Comparison of ENCODE assay signal across 12 mouse cellular contexts in the genomic region with DNA sequence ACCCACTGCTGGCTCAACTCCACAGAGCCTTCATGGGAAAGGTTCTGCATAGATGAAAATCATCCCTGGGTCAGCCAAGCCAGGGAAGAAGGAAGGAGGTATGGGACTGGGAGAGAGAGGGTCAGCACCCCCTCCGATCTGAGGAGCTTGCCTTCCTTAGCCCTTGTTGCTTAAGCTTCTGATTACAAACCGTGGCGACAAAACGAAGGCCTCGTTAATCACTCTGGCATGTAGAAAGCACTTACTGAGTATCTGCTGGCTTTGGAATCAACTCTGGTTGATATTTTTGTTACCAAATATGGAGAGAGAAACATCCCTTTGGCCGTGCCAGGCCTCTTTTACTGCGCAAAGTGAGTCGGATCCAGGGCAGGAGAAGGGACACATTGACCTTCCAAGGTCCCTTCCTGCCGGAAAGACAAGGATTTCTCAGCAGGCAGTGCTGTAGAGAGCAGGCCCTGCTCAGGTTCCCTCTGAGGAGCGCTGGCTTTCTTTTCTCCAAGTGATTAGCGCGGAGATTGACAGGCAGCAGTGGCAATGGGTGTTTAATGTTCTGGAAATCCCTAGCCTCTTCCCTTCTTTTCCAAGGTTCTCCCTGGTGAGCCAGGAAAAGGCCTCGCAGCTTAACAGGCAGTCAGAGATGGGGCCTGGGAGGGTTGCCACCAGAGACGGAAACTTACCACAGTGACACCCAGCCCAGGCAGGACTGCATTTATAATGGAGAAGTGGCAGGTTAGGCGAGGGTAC. TPM values are rescaled to one million over a fixed set of nuclear protein-coding genes. Genes with fewer than 3 reads are reported as not detected.
DNase-seq lines count a peak whose midpoint lies in the region; ATAC-seq and TF ChIP-seq lines count a peak whose summit lies in the region.
"Had no signal": no experiment of that assay in that cellular context is flagged by ENCODE, and none has a peak within 500 bp of the region (broad histone marks: within the 10 kb centered on the region; RNA-seq: fewer than 3 reads in every experiment).

No protein-coding gene starts in this region.

- 0 out of 2 replicates have a peak overlapping the region, but pooled peaks have one; percentile 18 for H3K4me2 ChIP-seq in kidney, embryonic 15.5 days
- H3K4me2 ChIP-seq in forebrain, embryonic 16.5 days (ENCODE audit: low read length) = no peak overlapping the region
- H3K4me2 ChIP-seq: lung, embryonic 15.5 days had no signal

- DNase-seq in gastrocnemius, adult 18-20 months (ENCODE audit: low spot score) = peak; percentile 4
- DNase-seq in gastrocnemius, postnatal 25 days = no peak
- DNase-seq in kidney, postnatal 10 days = no peak
- no peak for DNase-seq in testis, postnatal 14 days (ENCODE audit: low spot score)
- DNase-seq: cerebellum, postnatal 36 days; kidney, adult 9 months; left cerebral cortex, postnatal 4 days had no signal

- H3K4me3 ChIP-seq in kidney, embryonic 15.5 days (replicated peaks) = no peak overlapping the region
- H3K4me3 ChIP-seq in E14TG2a.4 (replicated peaks; ENCODE audit: low read length) = peak overlapping the region; percentile 20; the same call in 1 of the 2 replicates
- H3K4me3 ChIP-seq in forebrain, embryonic 16.5 days (replicated peaks; ENCODE audit: low read length) = no peak overlapping the region
- H3K4me3 ChIP-seq: lung, embryonic 15.5 days had no signal

- TF ChIP-seq CTCF in E14TG2a.4 (conservative IDR thresholded peaks at IDR 0.05; ENCODE audit: low read length) = no peak

- peaks cover 11% of the 10 kb centered on the region for H3K4me1 ChIP-seq in kidney, embryonic 15.5 days
- peaks cover 16% of the 10 kb centered on the region for H3K4me1 ChIP-seq in E14TG2a.4 (replicated peaks; ENCODE audit: low read depth, low read length)
- peaks cover 9% of the 10 kb centered on the region for H3K4me1 ChIP-seq in forebrain, embryonic 16.5 days (replicated peaks; ENCODE audit: control insufficient read depth, insufficient read depth, low read length)
- H3K4me1 ChIP-seq: lung, embryonic 15.5 days had no signal

- ATAC-seq in kidney, embryonic 15.5 days (replicated peaks; ENCODE audit: low FRiP score) = peak; percentile 87
- ATAC-seq in forebrain, embryonic 16.5 days = 0 out of 2 replicates have a peak, but pooled peaks have one; percentile 38
- ATAC-seq in cerebellum, adult (ENCODE audit: insufficient number of reproducible peaks, low FRiP score, low TSS enrichment) = no peak

- peak overlapping the region; percentile 81 for H3K27ac ChIP-seq in kidney, embryonic 15.5 days
- H3K27ac ChIP-seq in forebrain, embryonic 16.5 days (ENCODE audit: low read length) = no peak overlapping the region; the same call in 1 of the 2 replicates
- H3K27ac ChIP-seq: lung, embryonic 15.5 days had no signal

- no peaks in the 10 kb centered on the region for H3K9me3 ChIP-seq in kidney, embryonic 15.5 days (replicated peaks)
- H3K9me3 ChIP-seq in E14TG2a.4 (ENCODE audit: low read length) = no peaks in the 10 kb centered on the region
- no peaks in the 10 kb centered on the region for H3K9me3 ChIP-seq in forebrain, embryonic 16.5 days (ENCODE audit: control insufficient read depth, low read length)
- H3K9me3 ChIP-seq: lung, embryonic 15.5 days had no signal

- WGBS in kidney, embryonic 15.5 days = 16% methylated on average over 15 of the region's 15 CpGs
- WGBS in forebrain, embryonic 16.5 days = 10% methylated on average over 15 of the region's 15 CpGs

- no peaks in the 10 kb centered on the region for H3K27me3 ChIP-seq in kidney, embryonic 15.5 days
- H3K27me3 ChIP-seq in E14TG2a.4 (ENCODE audit: insufficient read depth, low read length) = 0 out of 2 replicates have a peak, but pooled peaks cover 4% of the 10 kb centered on the region
- no peaks in the 10 kb centered on the region for H3K27me3 ChIP-seq in forebrain, embryonic 16.5 days (replicated peaks; ENCODE audit: control insufficient read depth, insufficient read depth, low read length)
- H3K27me3 ChIP-seq: lung, embryonic 15.5 days had no signal

- no peak overlapping the region; the same call in 1 of the 2 replicates for H3K9ac ChIP-seq in kidney, embryonic 15.5 days
- 0 out of 2 replicates have a peak overlapping the region, but pooled peaks have one; percentile 17 for H3K9ac ChIP-seq in forebrain, embryonic 16.5 days (replicated peaks; ENCODE audit: low read depth, low read length)
- H3K9ac ChIP-seq: lung, embryonic 15.5 days had no signal

- H3K36me3 ChIP-seq in kidney, embryonic 15.5 days = no peaks in the 10 kb centered on the region
- no peaks in the 10 kb centered on the region for H3K36me3 ChIP-seq in E14TG2a.4 (ENCODE audit: insufficient read depth, low read length)
- H3K36me3 ChIP-seq in forebrain, embryonic 16.5 days (ENCODE audit: control insufficient read depth, insufficient read depth) = no peaks in the 10 kb centered on the region
- H3K36me3 ChIP-seq: lung, embryonic 15.5 days had no signal

RNA-seq across cellular contexts. Expression of a gene that starts 33.1 kb away (rescaled TPM):
- not detected for total RNA-seq in gastrocnemius, adult 18-20 months (2021)
- total RNA-seq in gastrocnemius, postnatal 25 days (2021) = not detected
- polyA plus RNA-seq in kidney, embryonic 15.5 days (2015; fragmentation: Nextera tagmentation; extraction: Ambion mirVana) = not detected in 2 replicates
- polyA plus RNA-seq in forebrain, embryonic 16.5 days (2015; fragmentation: Nextera tagmentation; extraction: Ambion mirVana) = not detected in 2 replicates
- total RNA-seq: left cerebral cortex, postnatal 4 days had no signal
- polyA plus RNA-seq: lung, embryonic 15.5 days had no signal

RNA-seq across cellular contexts. Expression of a gene that starts 46.8 kb away (rescaled TPM):
- 1 to 10 TPM; 5.8 to 6.3 TPM for total RNA-seq in gastrocnemius, adult 18-20 months (2021)
- total RNA-seq in gastrocnemius, postnatal 25 days (2021) = 1 to 10 TPM; 5.1 to 5.6 TPM
- polyA plus RNA-seq in kidney, embryonic 15.5 days (2015; fragmentation: Nextera tagmentation; extraction: Ambion mirVana) = 26.4 and 29.4 TPM in 2 replicates
- 62.6 and 70.2 TPM in 2 replicates for polyA plus RNA-seq in forebrain, embryonic 16.5 days (2015; fragmentation: Nextera tagmentation; extraction: Ambion mirVana)
